In the genomic region with DNA sequence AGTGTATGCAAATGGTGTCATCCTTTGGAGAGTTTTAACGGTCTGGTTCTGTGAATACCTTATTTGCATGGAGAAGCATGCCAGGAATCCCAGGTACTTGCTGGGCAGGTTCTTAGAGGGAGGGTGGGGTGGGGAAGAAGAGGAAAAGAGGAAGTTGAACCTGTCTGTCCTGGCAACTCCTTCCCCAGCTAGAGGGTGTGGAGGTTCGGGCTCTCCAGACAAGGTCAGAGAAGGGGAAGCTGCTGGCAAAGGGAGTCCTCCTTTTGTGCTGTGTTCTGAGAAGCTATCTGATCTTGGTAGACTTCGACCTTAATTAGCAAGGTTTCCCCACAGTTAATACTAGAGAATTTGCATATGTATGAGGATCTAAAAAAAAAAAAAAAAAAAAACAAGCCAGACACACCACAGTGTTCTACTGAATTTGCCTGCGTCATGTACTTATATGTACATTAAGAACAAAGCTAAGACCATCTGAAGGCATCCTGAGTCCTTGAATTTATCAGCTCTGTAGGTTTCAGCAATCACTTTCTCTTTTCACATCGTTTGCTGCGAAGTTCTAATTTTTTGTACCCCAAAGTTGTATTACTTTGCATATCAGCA, we compare ENCODE assay signal across 12 mouse cellular contexts.
DNase-seq lines count a peak whose midpoint lies in the region; ATAC-seq and TF ChIP-seq lines count a peak whose summit lies in the region.
"Had no signal": no experiment of that assay in that cellular context is flagged by ENCODE, and none has a peak within 500 bp of the region (broad histone marks: within the 10 kb centered on the region; RNA-seq: fewer than 3 reads in every experiment).

No protein-coding gene starts in this region.

- no peak for ATAC-seq in forebrain, embryonic 15.5 days (replicated peaks)
- ATAC-seq in forebrain, embryonic 14.5 days = no peak
- no peak for ATAC-seq in lung, postnatal 0 days
- ATAC-seq in megakaryocyte, adult 5-6 weeks (ENCODE audit: poor library complexity, severe bottlenecking) = 0 out of 2 replicates have a peak, but pooled peaks have one; percentile 40

- no peak overlapping the region for H3K4me3 ChIP-seq in forebrain, embryonic 15.5 days
- no peak overlapping the region for H3K4me3 ChIP-seq in forebrain, embryonic 14.5 days (ENCODE audit: low read depth, low read length)
- H3K4me3 ChIP-seq in lung, postnatal 0 days (ENCODE audit: low read depth, low read length) = no peak overlapping the region
- H3K4me3 ChIP-seq: heart, embryonic 10.5 days had no signal

- peaks cover 9% of the 10 kb centered on the region; the same call in 1 of the 2 replicates for H3K4me1 ChIP-seq in forebrain, embryonic 15.5 days
- no peaks in the 10 kb centered on the region; the same call in 1 of the 2 replicates for H3K4me1 ChIP-seq in forebrain, embryonic 14.5 days (ENCODE audit: control insufficient read depth, insufficient read depth, low read length)
- no peaks in the 10 kb centered on the region for H3K4me1 ChIP-seq in lung, postnatal 0 days (ENCODE audit: insufficient read depth, low read depth, low read length)

- no peaks in the 10 kb centered on the region for H3K36me3 ChIP-seq in forebrain, embryonic 15.5 days
- no peaks in the 10 kb centered on the region for H3K36me3 ChIP-seq in forebrain, embryonic 14.5 days (ENCODE audit: control insufficient read depth, insufficient read depth, low read length)
- H3K36me3 ChIP-seq in lung, postnatal 0 days (ENCODE audit: insufficient read depth, low read length) = no peaks in the 10 kb centered on the region
- H3K36me3 ChIP-seq: heart, embryonic 10.5 days had no signal

- 34% methylated on average over 6 of the region's 6 CpGs for WGBS in forebrain, embryonic 15.5 days
- 35% methylated on average over 6 of the region's 6 CpGs for WGBS in forebrain, embryonic 14.5 days
- 65% methylated on average over 6 of the region's 6 CpGs for WGBS in lung, postnatal 0 days

- no peaks in the 10 kb centered on the region for H3K27me3 ChIP-seq in forebrain, embryonic 15.5 days
- H3K27me3 ChIP-seq in forebrain, embryonic 14.5 days (replicated peaks; ENCODE audit: control insufficient read depth, insufficient read depth, low read length) = no peaks in the 10 kb centered on the region
- no peaks in the 10 kb centered on the region for H3K27me3 ChIP-seq in lung, postnatal 0 days (replicated peaks; ENCODE audit: insufficient read depth, low read length)

- no peak overlapping the region for H3K9ac ChIP-seq in forebrain, embryonic 15.5 days (replicated peaks)
- no peak overlapping the region for H3K9ac ChIP-seq in forebrain, embryonic 14.5 days (ENCODE audit: low read length)
- H3K9ac ChIP-seq in lung, postnatal 0 days (replicated peaks; ENCODE audit: low read depth) = no peak overlapping the region

- DNase-seq in forebrain, embryonic 14.5 days (ENCODE audit: low spot score) = no peak
- DNase-seq in lung, postnatal 0 days (ENCODE audit: low spot score) = peak; percentile 25
- no peak for DNase-seq in lung, postnatal 10 days
- DNase-seq in ZHBTc4 (ENCODE audit: low read depth, low spot score) = peak; percentile 87
- DNase-seq in urinary bladder, postnatal 14 days (ENCODE audit: low spot score) = no peak
- DNase-seq in right cerebral cortex, postnatal 25 days = no peak
- DNase-seq: B cell, adult 2 months; liver had no signal

- peak overlapping the region; percentile 25; the same call in 1 of the 2 replicates for H3K27ac ChIP-seq in forebrain, embryonic 15.5 days (replicated peaks)
- no peak overlapping the region for H3K27ac ChIP-seq in forebrain, embryonic 14.5 days (ENCODE audit: low read depth, low read length)
- no peak overlapping the region for H3K27ac ChIP-seq in lung, postnatal 0 days (ENCODE audit: low read length)
- H3K27ac ChIP-seq: hindbrain, postnatal 0 days had no signal

- no peaks in the 10 kb centered on the region for H3K9me3 ChIP-seq in forebrain, embryonic 15.5 days
- no peaks in the 10 kb centered on the region for H3K9me3 ChIP-seq in forebrain, embryonic 14.5 days (replicated peaks; ENCODE audit: control insufficient read depth, low read length)
- H3K9me3 ChIP-seq in lung, postnatal 0 days (ENCODE audit: low read length) = no peaks in the 10 kb centered on the region
- H3K9me3 ChIP-seq: heart, embryonic 10.5 days had no signal

- TF ChIP-seq EP300 in lung, postnatal 0 days (IDR thresholded peaks at IDR 0.05) = peak; percentile 37; the same call in 1 of the 2 replicates

- H3K4me2 ChIP-seq in forebrain, embryonic 15.5 days (replicated peaks) = no peak overlapping the region
- H3K4me2 ChIP-seq in forebrain, embryonic 14.5 days (ENCODE audit: low read length) = no peak overlapping the region
- no peak overlapping the region for H3K4me2 ChIP-seq in lung, postnatal 0 days (replicated peaks; ENCODE audit: low read depth, low read length)

- no peak for TF ChIP-seq CTCF in lung, postnatal 0 days (IDR thresholded peaks at IDR 0.05)

Comparison
In these comparisons a context has a peak if more than half of its experiments do, and no peak if none do; other contexts are left out.
1. DNase-seq: peak in lung, postnatal 0 days (single experiment) and ZHBTc4 (single experiment); none in forebrain, embryonic 14.5 days (single experiment), lung, postnatal 10 days (single experiment), urinary bladder, postnatal 14 days (single experiment) and right cerebral cortex, postnatal 25 days (single experiment).